Mouse (Mus musculus): Measurements from ENCODE around the gene Mylk4.

DNA sequence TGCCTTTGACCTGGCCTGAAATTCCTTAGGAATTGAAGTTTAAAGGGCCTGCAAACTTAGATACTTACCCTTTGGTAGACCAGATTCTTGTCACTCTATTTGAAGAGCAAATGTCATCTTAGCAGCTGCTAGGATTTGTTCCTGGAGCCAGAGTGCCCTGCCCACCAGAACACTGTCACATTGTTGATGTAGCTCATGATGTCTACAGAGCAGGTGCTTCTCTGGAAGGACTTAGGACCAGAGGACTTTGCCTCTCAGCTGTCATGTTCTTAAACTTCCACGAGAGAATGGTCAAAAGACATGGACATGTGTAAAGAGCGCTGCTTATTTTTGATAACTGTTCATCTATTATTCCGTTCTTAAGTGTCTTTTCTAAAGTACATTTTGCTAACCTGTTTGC lies 35.5 kb upstream of the Mylk4 start:
- TF ChIP-seq CTCF (IDR thresholded peaks at IDR 0.05; ENCODE audit: borderline replicate concordance, insufficient read depth, low read depth, low read length) (no peak), POLR2A (IDR thresholded peaks at IDR 0.05; ENCODE audit: borderline replicate concordance, insufficient read depth, low read length) (no peak)
